Mouse (Mus musculus) midbrain, embryonic 13.5 days (tissue): ENCODE data around the gene Fhl2. TPM values are rescaled to one million over a fixed set of nuclear protein-coding genes. Genes with fewer than 3 reads are reported as not detected.

Source experiments
- ATAC-seq: fragments of 200-750 bp; cut with Nextera tagmentation; 2 replicates; pipeline ENCODE4 v1.8.0; 2017; ENCODE audit warnings: mild to moderate bottlenecking, moderate TSS enrichment, moderate library complexity
- H3K27ac ChIP-seq: fragments of 300-500 bp; sonication (generic); 2 replicates; pipeline ENCODE4 v1.5.1; 2015; ENCODE audit warnings: inconsistent platforms, mild to moderate bottlenecking, moderate library complexity
- H3K27me3 ChIP-seq: fragments of 300-500 bp; sonication (generic); 2 replicates; pipeline ENCODE4 v1.6.1; 2015; ENCODE audit warnings: mild to moderate bottlenecking, inconsistent platforms
- H3K36me3 ChIP-seq: fragments of 300-500 bp; sonication (generic); 2 replicates; pipeline ENCODE4 v1.6.1; 2015; ENCODE audit warnings: mild to moderate bottlenecking, inconsistent platforms
- H3K4me1 ChIP-seq: fragments of 300-500 bp; sonication (generic); replicated peaks from 2 replicates; pipeline ENCODE4 v1.6.1; 2015; ENCODE audit warnings: inconsistent platforms
- H3K4me2 ChIP-seq: fragments of 300-500 bp; sonication (generic); replicated peaks from 2 replicates; pipeline ENCODE4 v1.6.1; 2015; ENCODE audit warnings: moderate library complexity, mild to moderate bottlenecking, inconsistent platforms
- H3K4me3 ChIP-seq: fragments of 300-500 bp; sonication (generic); replicated peaks from 2 replicates; pipeline ENCODE4 v1.5.1; 2015; ENCODE audit warnings: mild to moderate bottlenecking, inconsistent platforms
- H3K9ac ChIP-seq: fragments of 300-500 bp; sonication (generic); replicated peaks from 2 replicates; pipeline ENCODE4 v1.6.1; 2015; ENCODE audit warnings: mild to moderate bottlenecking, inconsistent platforms
- H3K9me3 ChIP-seq: fragments of 300-500 bp; sonication (generic); 2 replicates; pipeline ENCODE4 v1.6.1; 2016; ENCODE audit warnings: mild to moderate bottlenecking, inconsistent platforms
- WGBS: fragments of 180-500 bp; shearing (Covaris S2); methylation state at CpG from one replicate; pipeline ENCODE4 v1.1.7; 2015; 5-methylcytosine and 5-hydroxymethylcytosine counted together
- polyA plus RNA-seq: library from polyadenylated mRNA; unstranded; fragments of >200 nt; fragmentation: Nextera tagmentation; extraction: Ambion mirVana; gene quantifications from 2 replicates; pipeline ENCODE4 v1.2.1, GENCODE M21; 2015

Gene Fhl2
- polyA plus RNA-seq, 1 experiment from 2014 or later = 10.2 TPM

DNA sequence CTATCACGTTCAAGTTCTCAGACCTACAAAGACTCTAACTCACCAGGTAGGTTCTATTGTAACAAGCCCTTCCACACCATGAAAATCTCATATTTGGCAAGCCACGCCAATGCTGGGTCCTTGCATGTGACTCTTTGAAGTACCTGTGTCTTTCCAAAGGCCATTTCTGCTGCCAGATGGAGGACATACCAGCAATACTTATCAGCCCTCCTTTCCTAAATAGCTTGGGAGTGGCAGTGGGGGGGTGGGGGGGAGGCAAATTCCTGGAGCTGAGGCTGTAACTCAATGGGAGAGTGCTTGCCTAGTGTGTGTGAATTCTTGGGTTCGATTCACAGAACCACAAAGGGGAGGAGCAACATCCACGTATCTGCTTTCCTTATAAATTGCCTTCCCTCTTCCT is 72.1 kb downstream of the Fhl2 start:
- 83% methylated on average over 4 of the region's 4 CpGs for WGBS
- H3K4me3 ChIP-seq = no peak overlapping the region
- H3K27ac ChIP-seq = no peak overlapping the region
- H3K9me3 ChIP-seq = no peaks in the 10 kb centered on the region
- H3K9ac ChIP-seq = no peak overlapping the region
- no peaks in the 10 kb centered on the region for H3K4me1 ChIP-seq
- H3K27me3 ChIP-seq = no peaks in the 10 kb centered on the region
- peaks cover 17% of the 10 kb centered on the region for H3K36me3 ChIP-seq
- no peak for ATAC-seq
- no peak overlapping the region for H3K4me2 ChIP-seq

- H3K36me3 ChIP-seq = peaks cover 25% of the 10 kb centered on the region
- ATAC-seq = no peak
- H3K4me2 ChIP-seq = no peak overlapping the region
- no peak overlapping the region for H3K27ac ChIP-seq
- no peaks in the 10 kb centered on the region for H3K27me3 ChIP-seq
- no peak overlapping the region for H3K4me3 ChIP-seq
- 86% methylated on average over 2 of the region's 2 CpGs for WGBS
- H3K9ac ChIP-seq = no peak overlapping the region
- H3K4me1 ChIP-seq = no peaks in the 10 kb centered on the region
- no peaks in the 10 kb centered on the region for H3K9me3 ChIP-seq
These were observed 74.2 kb downstream of the Fhl2 start for GRCm38 (mm10) chr1:43122616-43123015.

DNA sequence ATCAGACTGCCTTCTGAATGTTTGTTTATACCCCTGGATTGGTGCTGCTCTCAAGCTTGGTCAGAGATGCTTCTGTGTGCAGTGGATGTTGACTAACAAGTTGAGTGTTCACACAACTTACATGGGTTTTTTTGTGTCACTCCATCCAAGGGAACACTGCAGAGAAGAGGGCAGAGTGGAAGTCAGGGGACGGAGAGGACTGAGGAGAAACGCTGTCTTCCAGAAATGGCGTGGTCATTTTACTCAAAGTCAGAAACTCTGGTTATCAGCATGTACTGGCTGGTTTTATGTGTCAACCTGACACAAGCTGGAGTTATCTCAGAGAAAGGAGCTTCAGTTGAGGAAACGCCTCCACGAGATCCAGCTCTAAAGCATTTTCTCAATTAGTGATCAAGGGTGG is 75.8 kb downstream of the Fhl2 start:
- H3K36me3 ChIP-seq = peaks cover 40% of the 10 kb centered on the region
- no peaks in the 10 kb centered on the region for H3K9me3 ChIP-seq
- H3K27ac ChIP-seq = no peak overlapping the region
- no peaks in the 10 kb centered on the region for H3K27me3 ChIP-seq
- ATAC-seq = no peak
- no peak overlapping the region for H3K4me2 ChIP-seq
- H3K4me3 ChIP-seq = no peak overlapping the region
- WGBS = 97% methylated on average over 5 of the region's 5 CpGs
- no peak overlapping the region for H3K9ac ChIP-seq
- H3K4me1 ChIP-seq = no peaks in the 10 kb centered on the region

DNA sequence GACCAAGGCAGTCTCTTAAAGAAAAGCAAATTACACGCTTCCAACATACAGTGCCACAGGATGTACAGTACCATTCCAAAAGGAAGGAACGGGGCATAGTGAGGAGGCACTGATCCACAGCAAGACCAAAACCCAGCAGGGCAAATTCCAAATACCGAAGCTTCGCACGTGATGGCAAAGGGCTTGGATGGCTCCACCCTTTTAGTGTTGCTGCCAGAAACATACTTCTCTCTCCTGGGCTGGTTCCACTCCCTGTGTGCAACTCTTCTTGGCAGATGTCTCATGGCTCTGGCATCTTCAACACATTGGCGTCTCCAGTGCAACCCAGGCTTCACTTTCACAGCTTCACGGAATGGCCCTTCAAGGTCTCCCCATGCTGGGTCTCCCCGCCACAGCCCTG is 79.3 kb downstream of the Fhl2 start:
- peaks cover 60% of the 10 kb centered on the region for H3K36me3 ChIP-seq
- H3K27ac ChIP-seq = no peak overlapping the region
- no peak for ATAC-seq
- no peaks in the 10 kb centered on the region for H3K4me1 ChIP-seq
- no peaks in the 10 kb centered on the region for H3K27me3 ChIP-seq
- no peak overlapping the region for H3K4me2 ChIP-seq
- 97% methylated on average over 8 of the region's 8 CpGs for WGBS
- H3K4me3 ChIP-seq = no peak overlapping the region
- no peaks in the 10 kb centered on the region for H3K9me3 ChIP-seq
- H3K9ac ChIP-seq = no peak overlapping the region

DNA sequence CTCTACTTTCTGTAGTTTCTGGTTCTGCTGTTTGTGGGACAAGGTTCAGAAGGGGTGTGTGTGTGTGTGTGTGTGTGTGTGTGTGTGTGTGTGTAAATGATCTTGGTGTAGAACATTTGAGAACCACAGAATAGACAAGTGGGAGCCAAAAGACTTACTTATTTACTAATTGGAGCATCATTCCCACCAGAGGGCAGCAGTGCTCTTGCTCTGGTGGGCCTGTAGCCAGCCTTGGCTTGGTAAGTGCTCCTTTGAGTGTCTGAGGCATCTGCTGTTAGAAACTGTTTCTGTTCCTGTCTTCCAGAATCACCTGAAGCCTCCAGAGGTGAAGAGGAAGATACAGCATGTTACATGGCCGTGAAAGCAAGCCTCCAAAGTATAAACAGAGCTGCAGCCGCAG is 83.9 kb downstream of the Fhl2 start:
- H3K9me3 ChIP-seq = no peaks in the 10 kb centered on the region
- H3K27me3 ChIP-seq = no peaks in the 10 kb centered on the region
- ATAC-seq = 0 out of 2 replicates have a peak, but pooled peaks have one; percentile 48
- peaks cover 74% of the 10 kb centered on the region for H3K36me3 ChIP-seq
- 87% methylated on average over 2 of the region's 2 CpGs for WGBS
- H3K27ac ChIP-seq = no peak overlapping the region
- no peak overlapping the region for H3K9ac ChIP-seq
- no peak overlapping the region for H3K4me2 ChIP-seq
- H3K4me1 ChIP-seq = no peaks in the 10 kb centered on the region
- no peak overlapping the region for H3K4me3 ChIP-seq

- Histone ChIP-seq H3K36me3 (peaks cover 72% of the 10 kb centered on the region), H3K4me1 (no peaks in the 10 kb centered on the region), H3K27ac (no peak overlapping the region), H3K9ac (no peak overlapping the region), H3K4me2 (no peak overlapping the region), H3K27me3 (no peaks in the 10 kb centered on the region), H3K9me3 (no peaks in the 10 kb centered on the region), H3K4me3 (no peak overlapping the region)
- no peak for ATAC-seq
- 49% methylated on average over 4 of the region's 4 CpGs for WGBS
These were observed 86.2 kb downstream of the Fhl2 start for GRCm38 (mm10) chr1:43110556-43110955.

DNA sequence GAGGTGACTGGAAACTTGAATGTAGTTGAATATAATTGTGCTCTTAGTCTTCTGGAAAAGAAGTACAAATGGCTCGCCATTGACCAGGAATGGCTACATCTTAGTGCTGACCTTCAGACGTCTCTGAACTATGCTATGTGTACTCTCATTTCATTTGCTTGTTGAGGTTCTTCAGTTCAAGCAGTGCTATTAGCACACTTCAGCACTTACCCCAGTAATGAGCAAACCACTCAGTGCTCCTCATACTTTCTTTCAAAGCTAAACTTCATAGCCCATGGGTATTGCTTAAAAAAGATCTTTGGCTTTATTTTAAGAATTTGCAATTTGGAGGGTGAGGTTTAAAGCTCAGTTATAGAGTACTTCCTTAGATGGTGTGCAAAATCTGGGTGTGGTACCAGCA is 88.1 kb downstream of the Fhl2 start:
- H3K36me3 ChIP-seq = peaks cover 61% of the 10 kb centered on the region

DNA sequence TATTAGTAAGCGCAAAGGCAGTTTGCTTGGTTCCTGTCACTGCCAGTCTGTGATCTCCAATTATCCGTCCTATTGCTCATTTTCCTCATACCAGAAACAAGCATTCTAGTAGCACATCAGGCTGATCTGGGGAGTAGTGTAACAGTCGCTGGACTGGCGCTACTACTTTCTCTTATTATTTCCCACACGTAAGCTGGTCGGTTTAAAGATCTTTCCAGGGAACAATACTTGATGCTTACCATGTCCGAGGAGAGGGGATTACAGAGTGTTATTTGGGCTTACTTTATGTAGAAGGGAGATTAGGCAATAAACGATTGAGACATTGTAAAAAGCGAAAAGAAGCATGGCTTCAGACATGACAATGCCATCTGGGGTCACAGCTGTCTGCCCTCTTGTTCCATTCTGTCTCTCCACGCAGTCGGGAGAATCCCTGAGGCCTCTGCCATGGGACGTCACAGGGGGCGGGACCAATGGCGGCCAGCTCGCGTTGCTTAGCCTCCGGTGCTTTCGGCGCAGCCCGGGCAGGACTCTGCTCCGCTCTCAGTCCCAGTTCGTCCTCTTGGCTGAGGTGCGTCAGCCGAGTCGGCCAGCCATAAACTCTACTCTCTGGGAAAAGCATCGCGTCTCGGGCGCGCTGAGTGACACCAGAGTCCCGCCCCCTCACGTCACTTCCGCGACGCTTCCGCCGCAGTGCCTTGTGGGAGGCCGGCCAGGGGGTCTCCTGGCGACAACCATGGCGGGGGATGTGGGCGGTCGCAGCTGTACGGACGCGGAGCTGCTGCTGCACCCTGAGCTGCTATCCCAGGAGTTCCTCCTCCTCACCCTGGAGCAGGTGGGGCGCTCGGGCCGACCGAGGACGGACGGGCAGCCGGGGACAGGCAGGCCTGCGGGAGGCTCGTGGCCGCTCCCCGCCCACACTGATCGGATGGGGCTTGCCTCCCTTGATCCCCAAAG is 98.5 kb downstream of the Fhl2 start, which contains the start of the genes Tgfbrap1 and AI597479:
Tgfbrap1 (minus strand) TSS at position 607 of the 954 bp plus-strand sequence.
AI597479 (plus strand) TSS at position 680 of the 954 bp plus-strand sequence.
- H3K9ac ChIP-seq = peak within 1 kb of the TSS; percentile 95
- H3K4me1 ChIP-seq = peaks cover 35% of the 10 kb centered on the region
- H3K27ac ChIP-seq = peak within 1 kb of the TSS; percentile 99
- WGBS = under 1% methylated on average over 57 of the region's 57 CpGs
- H3K36me3 ChIP-seq = peaks cover 16% of the 10 kb centered on the region
- H3K4me2 ChIP-seq = peak within 1 kb of the TSS; percentile 89
- ATAC-seq = peak; percentile 96
- H3K9me3 ChIP-seq = no peaks in the 10 kb centered on the region
- H3K27me3 ChIP-seq = peaks cover 17% of the 10 kb centered on the region; the same call in 1 of the 2 replicates
- H3K4me3 ChIP-seq = peak within 1 kb of the TSS; percentile 96

More for the DNA sequence above, 88.1 kb downstream of the Fhl2 start:
- no peak for ATAC-seq
- no peaks in the 10 kb centered on the region for H3K27me3 ChIP-seq
- 86% methylated on average over 2 of the region's 2 CpGs for WGBS
- no peaks in the 10 kb centered on the region for H3K4me1 ChIP-seq
- H3K9me3 ChIP-seq = no peaks in the 10 kb centered on the region; the same call in 1 of the 2 replicates
- H3K9ac ChIP-seq = no peak overlapping the region
- H3K27ac ChIP-seq = no peak overlapping the region
- no peak overlapping the region for H3K4me3 ChIP-seq
- no peak overlapping the region for H3K4me2 ChIP-seq

GRCm38 (mm10) chr1:43094206-43094605 is 102.6 kb downstream of the Fhl2 start:
- no peak overlapping the region for H3K4me3 ChIP-seq
- H3K4me2 ChIP-seq = no peak overlapping the region
- no peak for ATAC-seq
- no peaks in the 10 kb centered on the region for H3K9me3 ChIP-seq
- no peak overlapping the region for H3K9ac ChIP-seq
- H3K4me1 ChIP-seq = peaks cover 42% of the 10 kb centered on the region
- no peaks in the 10 kb centered on the region for H3K36me3 ChIP-seq
- peaks cover 17% of the 10 kb centered on the region; the same call in 1 of the 2 replicates for H3K27me3 ChIP-seq
- WGBS = 82% methylated on average over 2 of the region's 2 CpGs
- no peak overlapping the region for H3K27ac ChIP-seq

DNA sequence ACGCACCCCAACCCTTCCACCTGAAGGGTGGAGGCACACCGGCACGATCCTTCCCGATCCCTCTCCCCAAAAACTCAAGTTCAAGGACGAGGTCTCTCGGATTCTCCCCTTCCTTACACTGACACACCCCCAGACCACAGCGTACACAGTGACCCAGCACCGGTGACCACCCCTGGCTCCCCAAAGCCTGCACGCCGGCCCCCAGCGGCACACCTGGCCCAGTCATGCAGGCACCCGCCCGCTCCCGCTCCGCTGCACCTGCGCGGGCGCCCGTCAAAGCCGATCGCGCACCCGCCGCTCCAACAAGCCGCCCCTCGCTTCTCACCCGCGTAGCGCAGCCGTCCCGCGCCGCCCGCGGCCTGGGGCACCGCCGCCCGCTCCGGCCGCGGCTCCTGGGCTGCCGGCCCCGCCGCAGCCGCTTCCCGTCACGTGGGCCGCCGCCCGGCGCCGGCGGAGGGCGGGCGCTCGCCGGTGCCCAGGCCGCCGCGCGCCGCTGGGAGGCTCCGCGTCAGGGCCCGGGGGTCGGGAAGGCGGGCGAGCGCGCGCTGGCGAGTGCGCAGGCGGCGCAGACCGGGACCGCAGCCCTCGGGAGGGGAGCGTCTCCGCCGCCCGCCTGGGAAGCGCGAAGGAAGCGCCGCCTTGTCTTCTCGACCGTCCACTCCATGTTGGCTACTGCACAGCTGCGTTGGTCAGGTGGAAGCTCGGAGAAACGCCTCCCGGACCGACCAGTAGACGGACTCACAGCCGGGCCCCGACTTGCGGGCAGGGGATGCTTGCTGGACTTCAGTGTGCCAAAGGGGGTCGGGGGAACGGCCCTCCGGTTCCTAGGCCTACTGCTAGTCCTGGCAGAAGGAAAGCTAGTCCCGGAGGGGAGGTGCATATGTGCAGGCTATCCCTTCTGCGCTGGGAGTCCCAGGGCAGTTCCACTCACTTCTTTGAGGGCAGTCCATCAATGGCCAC is 104.4 kb downstream of the Fhl2 start:
- under 1% methylated on average over 96 of the region's 102 CpGs for WGBS
- H3K4me3 ChIP-seq = peak overlapping the region; percentile 78
- H3K4me2 ChIP-seq = peak overlapping the region; percentile 84
- peak overlapping the region; percentile 87 for H3K27ac ChIP-seq
- peak; percentile 90 for ATAC-seq
- peak overlapping the region; percentile 90 for H3K9ac ChIP-seq
- peaks cover 38% of the 10 kb centered on the region for H3K4me1 ChIP-seq
- peaks cover 17% of the 10 kb centered on the region; the same call in 1 of the 2 replicates for H3K27me3 ChIP-seq
- H3K9me3 ChIP-seq = no peaks in the 10 kb centered on the region
- H3K36me3 ChIP-seq = no peaks in the 10 kb centered on the region

GRCm38 (mm10) chr1:43091306-43092055 is 105.3 kb downstream of the Fhl2 start:
- peaks cover 15% of the 10 kb centered on the region; the same call in 1 of the 2 replicates for H3K27me3 ChIP-seq
- H3K9ac ChIP-seq = peak overlapping the region; percentile 90
- H3K4me1 ChIP-seq = peaks cover 30% of the 10 kb centered on the region
- peak overlapping the region; percentile 78 for H3K4me3 ChIP-seq
- 48% methylated on average over 13 of the region's 13 CpGs for WGBS
- ATAC-seq = no peak; the same call in 1 of the 2 replicates
- peak overlapping the region; percentile 84 for H3K4me2 ChIP-seq
- no peaks in the 10 kb centered on the region for H3K9me3 ChIP-seq
- H3K36me3 ChIP-seq = no peaks in the 10 kb centered on the region
- H3K27ac ChIP-seq = peak overlapping the region; percentile 87; the same call in 1 of the 2 replicates
